Mouse (Mus musculus) adrenal gland, postnatal 10 days (tissue): ENCODE measurements at regions not wholly inside any gene's neighbourhood (a gene's known extent, or its start where the extent isn't known, plus 50 kb on each side); places are given as distances from the start of the nearest gene placed in this dataset.
A peak's percentile ranks its signal among the peaks of the same experiment; 100 is the strongest.

ENCODE experiments used
- DNase-seq: peaks from one replicate; pipeline ENCODE4 v3.0.0; 2021; ENCODE audit warnings: mixed read lengths

DNA sequence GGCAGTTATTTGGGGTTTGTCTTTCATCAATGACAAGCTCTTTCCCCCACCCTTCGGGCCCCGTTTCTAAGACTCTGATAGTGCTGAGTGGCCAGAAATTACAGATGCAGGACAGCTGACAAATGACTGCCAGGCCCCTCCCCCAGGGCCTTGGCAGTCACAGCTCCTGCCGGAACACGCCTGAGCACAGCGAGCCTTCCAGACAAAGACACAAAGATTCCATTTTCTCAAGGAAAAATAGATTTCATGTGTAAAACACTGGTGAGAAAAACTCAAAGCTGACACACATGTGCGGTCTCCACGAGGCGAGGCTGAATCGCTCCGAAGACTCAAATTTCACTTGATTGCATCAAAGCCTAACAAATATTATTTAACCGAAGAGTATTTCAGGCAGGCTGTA, 247.6 kb downstream of the Ptprc start:
- DNase-seq, result peak; percentile 71

DNA sequence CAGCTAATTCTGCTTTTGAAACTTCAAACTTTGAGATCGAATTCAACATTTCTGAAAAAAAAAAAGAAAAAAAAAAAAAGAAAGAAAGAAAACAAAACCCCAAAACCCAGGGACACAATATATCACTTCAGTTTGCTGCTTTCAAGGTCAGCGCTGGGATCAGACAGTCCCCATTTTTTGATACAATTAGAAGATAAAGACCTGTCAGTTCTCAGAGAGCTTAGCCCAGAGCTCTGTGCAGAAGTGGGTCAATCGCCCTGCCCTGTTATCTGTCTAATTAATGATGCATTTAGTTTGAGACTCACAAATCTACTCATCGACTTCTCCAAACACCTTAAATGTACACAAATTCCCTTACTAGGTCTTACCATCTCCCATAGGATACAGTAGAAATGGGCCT, 249.2 kb downstream of the Ptprc start:
- no peak for DNase-seq

DNA sequence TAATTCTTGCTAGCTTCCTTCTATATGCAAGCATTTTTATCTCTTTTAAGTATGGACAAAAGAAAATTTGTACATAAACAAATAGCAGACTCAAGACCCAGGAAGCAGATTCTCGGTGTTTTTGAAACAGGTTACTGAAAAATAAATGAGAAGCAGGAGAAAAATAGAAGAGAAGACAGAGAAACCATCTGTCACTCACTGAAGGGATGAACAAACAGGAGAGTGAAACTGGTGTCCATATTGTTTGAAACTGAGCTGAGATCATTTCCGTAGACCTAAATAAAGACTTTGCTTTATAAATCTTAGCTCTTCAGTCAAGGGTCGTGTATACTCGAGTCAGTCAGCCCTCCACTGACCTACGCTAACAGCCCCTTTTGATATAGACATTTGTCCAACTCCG, 251.4 kb downstream of the Ptprc start:
- DNase-seq, result no peak

DNA sequence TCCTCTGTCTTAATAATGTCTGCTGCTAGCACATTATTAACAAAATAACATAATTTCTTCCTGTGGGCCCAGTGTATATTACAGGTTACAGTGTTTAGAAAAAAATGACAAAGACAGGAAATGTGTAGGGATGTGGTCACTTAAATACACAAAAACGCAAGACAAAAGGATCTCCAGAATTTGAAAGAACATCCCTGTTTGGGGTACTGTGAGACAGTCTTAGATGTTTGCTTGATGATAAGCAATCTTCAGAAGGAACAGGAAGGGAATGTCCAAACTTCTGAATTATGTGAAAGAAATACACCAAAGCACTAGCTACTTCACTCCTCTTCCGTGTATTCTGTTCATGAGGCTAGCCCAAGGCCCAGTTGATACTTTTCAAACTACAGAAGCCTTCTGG, 251.8 kb downstream of the Ptprc start:
- no peak for DNase-seq

DNA sequence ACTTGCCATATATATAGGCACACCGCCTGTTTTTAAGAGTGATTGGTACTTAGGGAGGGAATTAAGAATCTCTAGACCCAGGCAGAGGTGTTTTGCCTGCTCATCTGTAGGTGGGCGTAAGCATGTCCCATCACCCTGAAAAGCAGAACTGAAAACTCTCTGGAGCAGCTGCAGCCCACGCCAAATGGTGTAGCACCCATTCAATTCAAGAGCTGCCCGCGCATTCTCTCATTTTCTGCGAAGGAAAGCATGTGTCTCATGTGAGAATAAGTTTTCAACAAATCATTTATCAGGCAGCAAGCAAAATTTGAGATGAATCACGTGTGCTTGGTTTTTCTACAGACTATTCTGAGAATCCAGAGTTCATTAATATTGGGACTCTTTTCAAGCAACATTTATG, 252.7 kb downstream of the Ptprc start:
- DNase-seq, result no peak

DNA sequence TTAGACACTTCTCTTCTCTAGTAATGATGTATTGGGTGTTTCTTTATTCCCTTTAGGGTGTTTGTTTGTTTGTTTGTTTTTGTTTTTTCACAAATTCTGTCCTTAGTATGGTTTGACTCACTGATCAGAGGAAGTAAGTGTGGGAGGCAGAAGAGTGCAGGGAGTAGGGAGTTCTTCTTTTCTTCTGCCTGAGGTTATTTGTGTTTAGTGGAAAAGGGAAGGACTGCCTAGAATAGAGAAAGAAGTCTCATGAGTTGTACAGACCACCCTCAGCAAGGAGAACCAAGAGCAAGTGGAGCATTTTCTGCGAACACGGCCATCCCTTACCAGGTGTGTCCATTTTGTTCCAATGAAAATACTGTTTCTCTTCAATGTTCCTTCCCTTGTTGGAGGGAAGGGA, 253.9 kb downstream of the Ptprc start:
- no peak for DNase-seq

DNA sequence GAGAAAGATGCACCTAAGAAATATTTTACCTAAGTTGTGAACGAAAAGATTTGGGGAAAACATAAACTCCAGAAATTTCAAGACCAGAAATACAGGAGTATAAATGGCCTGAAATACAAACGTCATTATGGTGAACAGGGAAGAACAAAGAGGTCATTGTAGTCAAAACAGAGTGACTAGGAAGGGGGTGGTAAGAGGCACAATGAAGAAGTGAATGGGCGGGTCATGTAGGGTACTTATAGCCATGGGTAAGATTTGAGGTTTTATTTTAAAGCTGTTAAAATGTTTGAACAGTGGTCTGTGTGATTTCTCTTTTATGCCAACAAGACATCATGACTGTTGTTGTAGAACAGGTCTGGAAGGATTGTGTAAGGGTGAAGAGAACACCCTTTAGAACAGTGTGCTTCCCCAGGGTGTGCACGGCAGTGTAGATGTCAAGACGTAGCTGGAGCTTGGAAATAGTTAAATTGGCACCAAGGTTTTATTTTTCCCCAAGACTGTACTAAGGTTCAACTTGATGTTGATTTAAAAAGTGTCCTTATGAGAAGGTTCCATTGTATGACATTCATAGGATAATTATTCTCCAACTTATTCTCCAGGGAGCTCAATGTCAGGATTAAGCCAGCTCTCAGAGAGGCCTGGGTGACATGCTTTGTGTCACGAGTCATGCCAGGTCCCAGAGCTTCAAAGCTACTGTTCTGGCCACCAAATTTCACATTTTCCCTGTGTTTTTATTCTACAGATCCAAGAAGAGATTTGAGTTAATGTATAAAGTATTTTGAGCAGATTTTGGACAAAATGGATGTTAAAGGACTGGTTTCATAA, 255.6 kb downstream of the Ptprc start:
- DNase-seq, result no peak

DNA sequence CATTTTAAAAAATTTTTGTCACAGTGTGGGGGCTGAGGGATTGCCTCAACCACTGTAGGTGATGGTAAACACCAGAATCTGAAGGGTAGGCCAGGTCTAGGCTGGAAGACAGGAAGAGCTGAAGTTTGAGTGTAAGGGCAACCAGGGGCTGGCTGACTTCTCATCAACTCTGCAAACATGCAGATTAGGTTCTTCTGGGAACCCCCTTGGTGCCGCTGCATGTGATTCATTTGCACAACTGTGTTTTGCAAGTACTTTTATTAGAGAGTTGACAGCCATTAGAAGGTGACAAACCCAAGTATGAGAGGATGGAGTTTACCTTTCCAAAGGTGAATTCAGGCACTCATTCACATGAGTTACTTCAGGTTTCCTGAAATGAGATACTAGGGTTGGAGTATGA, 258.1 kb downstream of the Ptprc start:
- no peak for DNase-seq

DNA sequence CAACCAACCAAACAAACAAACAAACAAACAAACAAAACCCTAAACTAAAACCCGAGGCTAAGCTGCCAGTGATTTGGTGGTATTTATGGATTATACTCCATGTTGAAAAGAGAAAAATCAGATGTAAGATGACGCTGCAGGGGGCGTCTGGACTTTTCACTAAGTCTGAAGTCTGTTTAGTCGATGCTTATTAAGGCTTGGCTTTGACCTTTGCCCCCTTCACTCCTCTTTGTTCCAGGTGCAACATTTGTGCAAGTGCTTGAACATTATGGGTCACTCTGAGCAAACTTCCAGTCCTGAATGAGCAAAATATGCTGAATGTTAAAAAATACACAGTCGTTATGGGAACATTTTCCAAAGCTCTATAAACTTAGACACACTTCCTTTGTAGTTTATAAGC, 268.6 kb downstream of the Ptprc start:
- no peak for DNase-seq

DNA sequence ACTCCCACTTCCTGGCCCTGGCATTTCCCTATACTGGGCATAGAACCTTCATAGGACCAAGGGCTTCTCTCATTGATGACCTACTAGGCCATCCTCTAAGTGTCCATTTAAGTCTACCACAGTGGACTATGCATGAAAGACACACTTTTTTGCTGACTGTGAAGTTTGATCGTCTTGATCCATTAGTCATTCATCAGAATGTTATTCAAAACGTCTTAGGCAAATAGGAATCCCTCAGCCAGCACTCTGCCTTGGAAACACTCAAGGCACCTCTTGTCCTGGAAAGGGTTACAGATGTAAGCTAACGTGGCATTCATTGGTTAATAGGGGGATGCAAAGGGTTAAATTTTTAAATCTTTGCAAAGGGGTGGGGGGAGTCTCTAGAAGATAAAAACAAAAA, 269.0 kb downstream of the Ptprc start:
- DNase-seq, result no peak

DNA sequence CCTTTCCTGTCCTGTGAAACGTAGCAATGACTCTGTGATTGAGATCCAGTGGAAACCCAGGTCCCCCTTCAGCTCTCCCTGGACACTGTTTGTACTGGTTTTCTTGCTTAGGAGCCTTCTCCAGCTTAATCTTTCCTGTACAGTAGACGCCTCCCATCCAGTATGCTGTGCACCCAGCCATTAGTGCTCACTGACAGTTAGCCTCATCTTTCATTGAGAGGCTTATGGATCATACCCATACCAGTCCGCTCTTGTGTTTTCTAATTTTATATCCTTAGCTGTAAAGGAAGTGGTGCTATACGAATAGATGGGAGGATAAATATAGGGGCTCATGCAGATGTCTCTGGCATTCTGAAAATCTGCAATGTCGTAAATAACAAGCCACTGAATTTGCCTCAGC, 269.9 kb downstream of the Ptprc start:
- DNase-seq, result no peak

DNA sequence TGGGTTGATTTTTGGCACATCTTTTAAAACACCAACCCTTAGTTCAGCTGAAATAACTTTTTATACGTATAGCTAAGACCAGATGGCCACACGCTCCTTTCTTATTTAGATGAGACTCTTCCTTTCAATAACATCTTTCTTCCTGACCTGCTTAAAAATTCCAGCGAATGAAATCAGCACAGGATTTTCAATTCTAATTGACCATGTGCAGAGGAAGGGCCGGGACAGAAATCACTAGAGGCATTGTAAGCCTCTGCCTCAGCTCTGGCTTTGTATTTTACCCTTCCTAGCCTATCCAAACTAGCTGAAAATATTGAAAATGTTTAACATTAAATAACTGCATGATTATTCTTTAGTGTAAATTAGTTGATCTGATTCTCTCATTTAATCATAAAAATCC, 272.2 kb downstream of the Ptprc start:
- no peak for DNase-seq

DNA sequence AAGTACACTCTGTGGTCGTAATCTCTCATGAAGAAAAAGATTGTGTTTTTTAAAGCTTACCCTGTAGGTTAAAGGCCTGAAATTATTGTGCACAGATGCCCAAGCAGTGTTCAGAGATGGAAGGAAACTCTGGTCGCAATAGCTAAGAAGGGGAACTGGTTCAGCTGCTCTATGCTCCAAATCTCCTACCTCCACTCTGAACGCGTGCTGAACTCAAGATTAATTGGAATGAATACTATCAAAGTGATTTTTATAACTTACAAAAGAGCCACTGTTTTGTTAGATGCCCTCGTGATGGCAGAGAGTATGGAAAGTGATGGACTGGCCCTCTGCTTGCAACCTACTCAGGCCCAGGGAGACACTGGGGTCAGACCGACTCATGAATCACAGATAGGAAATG, 272.6 kb downstream of the Ptprc start:
- no peak for DNase-seq

DNA sequence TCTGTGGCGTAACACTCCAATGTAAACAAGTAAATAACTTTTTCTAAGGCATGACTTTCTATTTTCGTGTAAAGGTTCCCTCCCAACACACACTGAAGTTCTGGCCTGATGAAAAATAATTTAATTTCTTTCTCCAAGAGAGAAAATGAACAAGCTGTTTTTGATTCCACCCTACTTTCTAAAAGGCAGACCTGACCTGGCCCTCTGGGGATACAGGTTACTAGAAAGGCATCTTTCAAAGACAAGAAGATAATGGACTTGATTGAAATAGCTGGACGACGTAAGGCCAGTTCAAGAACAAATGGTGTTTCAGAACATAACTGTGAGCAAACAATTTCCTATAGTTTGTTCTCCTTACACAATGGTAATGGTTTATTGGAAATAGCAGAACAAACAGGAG, 273.5 kb downstream of the Ptprc start:
- DNase-seq, result no peak

DNA sequence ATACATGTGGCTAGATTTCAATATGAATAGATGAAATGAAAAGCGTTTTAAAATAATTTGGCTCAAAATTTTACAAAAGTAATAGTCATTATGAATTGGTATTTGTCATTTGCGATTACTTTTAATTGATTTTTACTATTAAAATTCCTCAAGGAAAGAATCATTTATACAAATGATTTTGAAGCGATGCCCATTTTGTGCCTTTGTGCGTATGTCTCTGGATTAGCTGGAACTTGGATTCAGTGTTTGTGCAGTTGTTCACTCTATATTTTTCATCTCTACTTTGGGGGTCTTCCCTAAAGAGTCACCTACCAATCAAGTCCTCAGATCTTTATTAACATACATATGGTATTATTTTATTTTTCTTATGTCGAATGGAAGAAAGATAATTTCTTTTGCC, 274.3 kb downstream of the Ptprc start:
- no peak for DNase-seq

DNA sequence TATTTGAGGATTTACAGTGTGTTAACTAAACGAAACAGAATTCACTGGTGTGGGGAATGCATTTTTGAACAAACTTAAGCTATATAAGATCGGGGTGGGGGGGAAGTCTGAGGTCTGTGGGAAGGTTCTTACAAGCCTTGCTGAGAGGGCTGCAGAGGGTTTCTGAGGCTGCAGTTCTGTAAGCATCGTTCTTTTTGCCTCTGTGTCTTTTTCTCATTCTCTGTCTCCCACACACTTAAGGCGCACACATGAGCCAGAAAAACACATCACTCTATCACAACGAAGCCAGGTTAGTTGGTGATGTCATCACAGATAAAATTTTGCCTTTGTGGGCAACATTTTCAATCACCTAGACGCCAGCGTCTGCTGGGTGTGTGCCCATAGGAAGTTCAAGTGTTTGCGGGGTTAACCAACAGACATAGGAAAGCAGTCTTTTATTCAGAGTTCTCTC, 274.9 kb downstream of the Ptprc start:
- DNase-seq, result peak; percentile 3

DNA sequence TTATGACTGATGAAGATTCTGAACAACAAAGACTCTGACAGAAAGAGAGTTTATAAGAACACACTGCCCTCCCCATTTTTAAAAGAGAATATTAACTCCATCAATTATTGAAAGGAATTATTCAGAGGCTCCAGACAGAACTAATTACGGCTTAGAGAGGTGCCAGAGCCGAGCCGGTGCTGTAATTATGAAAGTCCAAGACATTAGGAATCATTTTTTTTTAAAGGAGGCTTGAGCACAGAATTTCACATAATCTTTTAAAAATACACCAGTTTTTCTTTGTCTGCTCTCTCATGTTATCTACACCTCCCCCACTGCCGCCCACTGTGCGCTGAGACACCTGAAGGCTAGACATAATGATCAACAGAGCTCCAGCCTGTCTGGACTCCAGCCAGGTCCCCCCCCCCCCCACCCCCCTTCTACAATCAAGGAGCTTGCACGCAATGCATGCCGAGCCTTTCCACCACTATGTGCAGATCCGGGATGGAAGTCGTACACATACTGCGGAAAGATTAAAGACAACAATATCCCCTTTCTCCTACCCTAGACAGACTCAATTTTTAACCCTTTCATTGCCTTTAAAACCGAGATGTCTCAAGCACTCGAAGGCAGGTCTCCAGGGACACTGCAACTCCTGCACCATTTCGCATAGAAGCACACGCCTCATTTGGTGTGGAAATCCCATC, 275.4 kb downstream of the Ptprc start:
- peak; percentile 30 for DNase-seq

DNA sequence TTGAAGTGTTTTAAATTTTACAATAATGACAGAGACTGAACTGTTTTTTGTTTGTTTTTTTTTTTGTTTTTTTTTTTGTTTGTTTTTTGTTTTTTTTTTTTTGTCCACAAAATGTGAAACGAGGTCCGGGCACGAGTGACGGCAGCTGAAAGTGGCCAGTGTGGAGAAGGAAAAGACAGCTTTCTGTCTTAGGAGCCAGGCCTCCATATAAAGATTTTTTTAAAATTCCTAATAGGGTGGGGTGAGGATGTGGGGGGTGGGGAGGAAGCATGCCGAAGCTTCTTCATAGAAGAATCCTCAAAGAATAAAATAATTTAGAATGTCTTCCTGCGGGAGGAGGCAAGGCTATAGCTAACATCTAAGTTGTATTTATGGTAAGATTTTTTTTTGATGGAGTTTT, 276.2 kb downstream of the Ptprc start:
- peak; percentile 21 for DNase-seq

DNA sequence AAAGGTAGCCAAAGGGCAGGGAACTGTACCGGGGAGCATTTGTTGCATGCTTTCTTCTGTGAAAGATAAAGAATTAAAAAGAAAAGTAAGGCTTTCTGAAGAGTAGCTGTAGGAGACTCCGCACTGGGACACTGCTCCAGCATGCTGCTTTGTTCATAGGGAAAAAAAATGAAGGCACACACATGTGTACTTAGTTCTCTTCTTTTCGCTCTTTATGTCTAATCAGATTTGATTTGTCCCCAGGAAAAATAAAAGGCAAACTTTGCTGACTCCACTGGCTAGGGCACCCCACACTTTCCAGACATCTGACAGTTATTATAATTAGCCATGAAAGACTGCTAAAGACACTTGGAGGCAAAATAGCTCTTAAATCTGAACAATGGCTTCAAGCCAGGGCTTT, 276.6 kb downstream of the Ptprc start:
- peak; percentile 25 for DNase-seq

DNA sequence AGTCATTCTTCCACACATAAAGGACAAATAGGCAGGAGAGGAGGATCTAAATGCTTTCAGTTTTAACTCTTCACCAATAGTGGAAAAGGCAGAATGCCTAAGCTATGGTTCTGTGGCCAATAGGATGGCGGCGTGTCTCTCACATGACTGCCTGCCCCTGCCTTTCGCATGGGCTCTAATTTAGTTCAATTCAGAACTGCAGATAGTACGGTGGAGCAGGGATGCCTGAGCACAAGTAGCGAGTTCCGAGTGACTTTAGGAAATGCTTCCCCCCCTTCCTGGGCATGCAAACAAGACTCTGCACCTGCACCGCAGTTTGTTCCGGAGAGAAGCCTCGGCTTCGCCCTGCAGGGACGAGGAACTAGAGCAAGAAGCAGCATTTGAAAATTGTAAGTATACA, 277.1 kb downstream of the Ptprc start:
- DNase-seq, result peak; percentile 89

DNA sequence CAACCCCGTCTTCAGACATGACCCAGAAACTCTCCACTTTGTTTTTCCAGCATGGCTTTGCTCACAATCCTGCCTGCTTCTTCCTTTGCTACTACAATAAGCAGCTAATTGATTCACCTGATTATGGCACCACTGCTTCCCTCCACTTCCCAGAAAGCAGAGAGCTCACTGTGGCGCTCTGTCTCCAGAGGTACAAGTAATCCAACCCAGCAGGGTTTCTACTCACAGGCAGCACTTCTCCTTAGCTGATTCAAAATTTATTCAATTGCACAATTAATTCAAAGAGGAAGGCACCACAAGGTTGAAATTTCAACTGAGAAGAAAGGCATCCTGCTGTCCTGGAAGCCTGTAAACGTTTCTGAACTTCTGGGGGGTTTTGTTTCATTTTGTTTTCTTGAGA, 293.9 kb downstream of the Ptprc start:
- DNase-seq, result no peak

DNA sequence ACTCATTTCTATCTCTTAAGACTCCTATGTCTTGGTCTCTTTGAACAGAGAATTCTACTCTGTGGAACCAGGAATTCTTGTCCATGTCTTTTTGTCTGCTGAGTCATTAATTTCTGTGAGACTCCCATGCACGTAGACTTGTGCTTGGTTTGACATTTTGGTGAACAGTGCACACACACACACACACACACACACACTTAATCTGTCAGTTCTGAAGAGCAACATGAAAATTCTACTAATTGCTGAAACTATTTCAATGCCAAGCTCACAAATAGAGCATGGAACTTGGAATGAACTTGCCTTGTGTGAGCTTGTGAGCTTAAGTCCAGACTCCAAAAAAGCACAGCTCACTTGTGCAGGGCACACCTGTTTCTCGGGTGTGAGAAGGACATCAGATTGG, 301.1 kb downstream of the Ptprc start:
- DNase-seq, result no peak

DNA sequence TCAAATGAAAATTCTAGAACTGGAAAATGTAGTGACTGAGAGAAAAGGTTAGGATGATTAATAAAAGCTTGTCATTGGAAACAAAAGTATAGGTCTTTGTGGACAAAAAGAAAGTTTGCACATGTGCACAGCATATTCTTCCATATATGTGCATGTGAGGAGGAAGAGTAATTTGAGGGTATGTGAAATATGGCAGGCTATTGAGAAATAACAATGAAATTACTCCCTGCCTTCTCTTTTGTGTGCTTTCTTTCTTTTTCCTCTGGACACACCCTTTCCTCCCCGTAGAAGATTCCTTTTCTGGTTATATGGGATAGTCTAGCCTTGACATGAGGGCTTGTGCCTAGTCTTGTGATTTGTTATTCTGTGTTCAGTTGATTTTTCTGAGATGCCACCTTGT, 301.9 kb downstream of the Ptprc start:
- DNase-seq, result no peak

DNA sequence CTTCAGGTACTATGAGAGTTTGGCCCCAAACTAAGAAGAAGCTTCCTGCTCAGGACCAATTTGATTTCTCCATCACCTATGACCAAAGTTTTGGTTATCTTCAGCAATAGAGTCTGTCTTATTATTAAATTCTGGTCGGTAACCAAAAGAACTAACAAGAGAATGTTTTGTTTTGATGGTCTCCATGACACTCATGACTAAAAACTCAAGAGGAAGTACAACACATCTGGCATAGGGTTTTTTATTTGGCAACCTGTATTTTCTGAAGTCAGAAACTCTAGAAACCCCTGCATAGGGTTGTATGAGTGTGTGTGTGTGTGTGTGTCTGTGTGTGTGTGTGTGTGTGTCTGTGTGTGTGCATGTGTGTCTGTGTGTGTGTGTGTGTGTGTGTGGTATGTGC, 310.5 kb downstream of the Ptprc start:
- no peak for DNase-seq
